Mouse (Mus musculus) hematopoietic stem cell, adult 5-6 weeks (primary cell): ENCODE data around the gene Prdm8. TPM values are rescaled to one million over a fixed set of nuclear protein-coding genes. Genes with fewer than 3 reads are reported as not detected.

Source experiments
- ATAC-seq, 2 experiments: fragments of 125-278 bp in 1 of 2; replicated peaks in 1 of 2; 2 replicates each; pipeline ENCODE4 v1.8.0; 2016 to 2017; ENCODE audit warnings: inconsistent platforms in 2 of 2, mild to moderate bottlenecking in 2 of 2, moderate number of reproducible peaks in 2 of 2, low read depth in 1 of 2, moderate TSS enrichment in 1 of 2; ENCODE audit not compliant: low FRiP score in 2 of 2, poor library complexity in 2 of 2, severe bottlenecking in 2 of 2, insufficient read depth in 1 of 2, low TSS enrichment in 1 of 2
- total RNA-seq: library from RNA; stranded (forward); fragments of 172-1452, 232-1000 nt; gene quantifications from 2 replicates; pipeline ENCODE4 v1.2.3, GENCODE M21; 2017

The Prdm8 gene
- total RNA-seq, result 0.35 TPM in 1 of 2 replicates, not detected in the other

DNA sequence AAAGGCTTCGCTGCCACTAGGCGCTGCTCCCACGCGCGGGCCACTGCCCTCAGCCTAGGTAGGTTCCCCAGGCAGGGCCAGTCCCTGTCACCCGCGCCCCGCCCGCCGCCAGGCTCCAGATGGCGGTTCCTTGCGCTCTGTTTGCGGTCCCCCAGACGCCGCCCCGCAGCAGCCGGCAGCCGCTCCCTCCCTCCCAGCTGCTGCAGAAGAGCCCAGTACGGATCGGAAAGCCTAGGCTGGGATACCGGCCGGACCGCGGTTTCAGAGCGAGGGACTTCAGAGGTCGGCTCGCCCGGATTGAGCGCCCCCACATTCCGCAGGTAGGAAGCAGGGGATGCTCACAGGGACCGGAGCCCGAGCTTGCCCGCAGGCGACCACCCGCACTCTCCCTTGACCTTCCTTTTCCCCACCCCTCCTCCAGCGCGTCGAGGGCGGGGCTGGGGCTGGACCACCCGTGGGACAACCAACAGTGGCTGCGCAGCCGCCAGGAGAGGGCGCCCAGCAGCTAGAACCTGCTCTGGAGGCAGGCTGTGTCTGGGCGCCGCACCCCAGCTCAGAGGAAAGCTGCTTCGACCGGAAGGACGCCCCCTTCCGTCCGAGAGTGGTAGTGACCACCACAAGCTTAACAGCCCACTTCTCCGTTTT is at the start of gene Prdm8:
TSS of gene Prdm8 (plus strand) at position 19 of the 645 bp plus-strand sequence.
- ATAC-seq, result peak; percentile 55 to 59

DNA sequence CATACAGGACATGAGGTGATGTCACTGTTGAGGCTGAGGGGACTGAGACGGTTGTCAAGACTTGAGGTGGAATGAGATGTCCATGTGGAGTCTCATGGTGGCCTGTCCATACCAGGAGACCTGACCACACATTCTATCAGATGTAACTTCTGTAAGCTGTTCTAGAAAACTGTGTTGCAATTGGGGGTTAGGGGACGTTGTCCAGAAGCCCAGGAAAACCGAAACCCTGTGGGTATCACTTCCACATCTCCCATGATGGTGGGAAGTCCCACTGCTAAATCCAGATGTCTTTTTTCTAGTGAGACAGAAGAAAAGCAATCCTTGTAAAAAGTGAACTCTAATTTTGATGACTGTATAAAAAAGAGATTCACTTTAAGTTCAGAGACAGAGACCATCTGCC is 39.9 kb upstream of the Prdm8 start:
- ATAC-seq, result no peak

DNA sequence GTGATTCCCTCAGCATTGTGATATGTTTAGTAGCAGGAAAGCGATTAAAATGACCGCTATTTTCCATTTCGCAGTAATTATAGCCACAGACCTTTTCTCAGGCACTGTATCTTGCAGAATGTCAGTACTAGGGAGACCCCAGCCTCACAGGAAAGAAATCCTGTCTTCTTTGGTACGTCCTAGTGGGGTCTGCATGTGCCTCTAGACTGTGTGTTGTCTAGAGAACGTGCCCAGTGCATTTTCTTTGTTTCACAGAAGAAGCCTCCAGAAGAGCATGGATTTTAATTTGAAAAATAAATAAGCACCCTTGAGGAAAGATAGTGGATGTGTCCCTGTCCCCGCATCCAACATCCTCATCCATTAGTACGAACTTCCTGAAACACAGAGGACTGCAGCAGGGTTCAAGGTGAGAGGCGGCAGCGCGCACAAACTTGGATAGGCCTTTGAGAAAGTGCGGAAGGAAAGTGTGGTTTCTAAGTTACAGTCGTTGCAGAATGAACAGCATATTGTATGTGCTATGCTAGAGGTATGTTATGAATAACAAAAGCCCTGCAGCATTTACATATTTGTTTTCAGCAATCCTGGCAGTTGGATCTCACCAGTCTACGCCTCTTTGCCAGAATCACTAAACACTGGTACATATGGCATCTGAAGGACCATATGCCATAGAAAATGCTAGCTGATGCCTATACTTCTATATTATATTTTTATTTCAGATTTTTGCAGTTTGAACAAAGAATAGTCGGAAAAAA is 28.3 kb upstream of the Prdm8 start:
- no peak for ATAC-seq

DNA sequence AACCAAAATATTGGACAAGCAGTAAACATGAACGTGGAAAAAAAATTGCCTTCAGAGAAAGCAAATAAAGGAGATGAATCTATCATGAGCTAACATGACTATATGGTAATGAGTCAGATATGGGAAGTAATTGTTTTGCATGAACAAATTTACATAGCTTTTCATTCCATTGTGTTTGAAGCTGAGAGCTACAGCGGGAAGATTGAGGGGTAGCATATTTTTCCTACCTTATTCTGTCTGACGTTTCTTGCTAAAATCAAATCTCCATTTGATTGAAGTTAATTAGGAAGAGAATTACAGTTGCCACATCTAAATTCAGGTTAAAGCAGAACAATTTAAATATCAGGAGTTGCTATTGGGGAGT is 27.7 kb upstream of the Prdm8 start:
- ATAC-seq, result no peak

DNA sequence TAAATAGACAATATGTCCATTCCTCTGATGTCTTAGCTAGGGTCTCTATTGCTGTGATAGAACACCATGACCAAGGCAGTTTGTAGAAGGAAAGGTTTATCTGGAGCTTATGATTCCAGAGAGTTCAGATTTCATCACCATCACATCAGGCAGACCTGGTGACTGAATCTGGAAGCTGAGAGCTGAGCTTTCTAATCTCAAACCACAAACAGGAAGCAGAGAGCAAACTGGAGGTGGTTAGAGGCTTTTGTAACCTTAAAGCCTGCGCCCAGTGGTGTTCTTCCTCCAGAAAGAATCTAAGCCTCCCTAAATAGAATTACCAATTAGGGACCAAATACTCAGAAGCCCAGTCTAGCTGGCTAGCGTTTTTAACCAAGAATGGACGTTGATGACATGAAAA is 20.1 kb upstream of the Prdm8 start:
- ATAC-seq, result peak; percentile 95 to 98

DNA sequence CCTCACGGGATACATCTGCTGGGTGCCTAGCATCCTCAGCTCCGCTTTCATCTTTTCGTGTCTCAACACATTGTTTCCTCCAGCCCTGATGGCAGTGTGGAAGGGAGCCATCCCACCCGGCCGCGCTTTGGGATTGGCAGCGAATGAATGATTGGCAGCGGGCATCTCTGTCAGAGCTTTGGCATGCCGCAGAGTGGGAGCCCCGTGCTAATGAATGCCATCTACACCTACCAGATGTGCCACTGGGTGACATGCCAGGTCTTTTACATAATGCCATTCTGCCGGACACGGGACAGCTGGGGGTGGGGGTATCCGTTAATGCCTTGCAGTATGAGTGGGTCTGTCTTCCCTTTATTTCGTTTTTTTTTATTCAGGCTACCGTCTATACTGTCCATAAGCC is 882 bp upstream of the Prdm8 start:
- ATAC-seq, result no peak

DNA sequence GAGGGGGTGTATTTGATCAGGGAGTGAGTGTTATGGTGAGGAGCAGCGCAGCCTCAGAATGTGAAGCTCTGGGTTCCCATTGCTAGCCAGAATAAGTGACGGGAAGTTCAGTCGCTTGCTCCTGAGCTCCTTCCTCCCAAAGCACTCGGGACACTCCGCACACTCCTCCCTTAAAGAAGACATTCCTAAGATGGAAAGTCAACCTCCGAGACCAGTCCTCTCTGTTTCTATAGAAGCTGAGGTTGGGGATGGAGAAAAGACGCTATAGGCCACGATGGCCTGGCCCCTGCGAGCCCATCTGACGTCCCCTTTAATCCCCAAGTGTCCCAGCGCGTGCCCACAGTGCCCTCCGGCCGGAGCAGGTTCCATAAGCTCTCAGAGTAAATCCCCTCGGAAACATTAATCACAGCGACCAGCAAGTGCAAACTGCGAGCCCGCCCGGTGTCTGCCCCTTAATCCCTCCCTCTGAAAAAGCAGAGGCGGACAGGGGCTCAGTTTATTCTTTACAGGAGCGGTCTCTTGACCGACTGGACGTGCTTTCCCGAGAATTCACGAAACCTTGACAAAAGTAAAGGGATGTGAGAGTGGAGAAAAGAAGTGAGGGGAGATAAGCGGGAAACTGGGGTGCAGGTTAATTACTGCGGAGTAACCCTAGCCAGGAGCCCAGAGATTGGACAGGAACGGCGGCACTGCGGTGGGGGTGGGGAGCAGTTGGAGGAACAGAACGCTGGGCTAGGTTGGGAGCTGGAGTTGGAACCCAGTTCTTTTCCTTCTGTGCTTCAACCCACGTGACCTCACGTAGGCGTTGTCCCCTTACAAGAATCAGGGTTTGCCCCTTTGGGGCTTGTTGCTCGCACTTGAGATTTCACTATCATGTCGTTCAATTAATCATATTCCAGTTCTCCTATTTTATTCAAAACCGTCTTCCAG is 1.6 kb downstream of the Prdm8 start:
- no peak for ATAC-seq

DNA sequence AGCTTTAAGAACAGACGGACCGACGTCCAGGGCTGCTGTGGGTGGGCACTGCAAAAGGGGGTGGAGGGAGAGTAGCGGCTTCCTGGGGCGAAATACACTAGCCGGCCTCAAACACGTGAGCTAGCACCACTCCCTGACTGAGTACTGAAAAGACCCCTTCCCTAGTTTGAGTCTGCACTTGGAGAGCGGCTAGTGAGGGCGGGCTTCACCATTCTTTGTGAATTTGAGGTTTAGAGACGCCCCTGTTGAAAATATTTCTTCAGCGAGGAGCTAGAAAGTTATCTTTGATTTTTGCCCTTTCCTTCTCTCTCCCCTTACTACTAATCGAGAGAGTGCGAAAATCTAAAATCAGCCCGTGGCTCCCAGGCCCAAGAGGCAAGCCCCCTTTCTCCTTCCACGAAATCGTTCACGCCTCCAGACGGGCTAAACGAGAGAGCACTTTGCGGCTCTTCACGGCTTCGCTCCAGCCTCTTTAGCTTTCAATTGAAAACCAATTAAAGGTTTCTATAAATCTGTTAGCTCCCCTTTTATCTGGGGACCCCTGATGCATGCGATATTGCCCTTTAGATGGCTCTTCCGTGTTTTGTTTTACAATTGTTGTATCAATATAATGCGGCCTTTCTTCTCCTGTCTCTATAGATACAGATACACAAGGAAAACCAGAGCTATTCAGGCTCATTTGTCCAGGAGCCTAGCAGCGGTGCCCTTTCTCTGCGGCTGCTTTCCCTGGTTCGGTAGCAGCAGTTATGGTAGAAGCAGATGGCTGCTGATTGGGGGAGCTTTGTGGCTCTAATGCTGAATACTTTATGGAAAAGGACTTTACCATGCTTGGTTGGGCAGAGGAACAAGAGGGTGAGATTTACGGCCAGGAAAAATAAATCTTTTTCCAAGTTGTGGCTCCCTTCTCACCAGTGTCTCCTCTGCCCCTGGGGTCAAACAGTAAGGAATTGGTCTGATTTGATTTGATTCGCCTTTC is 2.7 kb downstream of the Prdm8 start:
- ATAC-seq, result no peak

DNA sequence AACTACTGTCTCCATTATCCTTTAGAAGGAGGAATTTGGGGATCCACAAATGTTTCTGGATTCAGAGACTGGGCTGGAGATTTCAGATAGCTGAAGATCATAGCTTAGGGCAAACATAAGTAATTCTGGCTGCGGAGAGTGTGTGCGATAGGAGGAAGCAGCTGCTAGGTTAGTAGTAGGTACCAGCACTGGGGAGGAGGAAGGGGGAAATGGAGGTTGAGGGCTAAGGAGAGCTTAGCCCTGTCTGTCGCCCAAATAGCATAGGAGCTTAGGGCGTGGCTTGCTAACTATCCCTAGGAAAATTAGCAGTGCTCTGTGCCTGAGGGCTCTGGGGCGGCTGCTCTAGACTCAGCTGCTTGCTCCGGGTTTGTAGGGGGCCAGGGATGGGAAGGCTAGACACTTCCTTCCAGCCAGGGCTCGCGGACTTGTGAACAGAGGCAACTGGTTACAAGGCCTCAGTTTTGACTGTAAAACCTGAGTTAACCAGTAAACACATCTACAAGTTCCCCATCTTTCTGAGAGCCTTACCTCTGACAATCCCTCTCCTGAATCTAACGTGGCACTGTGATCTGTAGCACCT is 4.7 kb downstream of the Prdm8 start:
- peak; percentile 46 to 52; a peak in 3 of 4 replicates for ATAC-seq

DNA sequence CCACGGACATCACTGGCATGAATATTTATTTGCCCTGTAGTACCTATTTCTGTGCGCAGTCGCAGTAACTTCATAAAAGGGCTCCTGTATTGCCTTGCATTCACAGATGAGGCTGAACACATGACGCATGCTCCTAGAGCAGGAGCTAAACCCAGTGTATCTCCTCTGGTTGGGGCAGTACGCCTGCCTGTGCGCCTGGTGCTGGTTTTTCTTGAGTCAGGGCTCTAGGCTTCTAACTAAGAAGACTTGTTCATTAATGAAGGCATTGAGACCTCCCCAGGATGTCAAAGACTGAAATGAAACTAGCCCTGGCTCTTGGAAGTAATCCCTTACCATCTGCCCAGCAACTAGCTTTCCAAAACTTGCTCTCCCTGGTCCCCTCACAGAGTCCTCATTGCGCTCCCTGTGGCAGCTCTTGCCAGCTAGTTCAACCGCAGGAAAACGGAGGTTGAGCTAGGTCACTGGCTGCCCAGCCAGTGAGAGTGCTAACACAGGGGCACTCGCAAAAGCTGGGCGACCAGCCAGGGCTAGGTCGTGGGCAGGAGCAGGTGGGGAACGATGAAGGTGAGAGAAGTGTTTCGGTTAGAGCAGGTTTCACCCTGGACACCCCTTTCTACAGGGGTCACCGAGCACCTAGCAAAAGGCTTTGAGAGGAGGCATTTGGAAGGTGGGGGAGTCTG is 5.6 kb downstream of the Prdm8 start:
- peak; percentile 27 to 46 for ATAC-seq

DNA sequence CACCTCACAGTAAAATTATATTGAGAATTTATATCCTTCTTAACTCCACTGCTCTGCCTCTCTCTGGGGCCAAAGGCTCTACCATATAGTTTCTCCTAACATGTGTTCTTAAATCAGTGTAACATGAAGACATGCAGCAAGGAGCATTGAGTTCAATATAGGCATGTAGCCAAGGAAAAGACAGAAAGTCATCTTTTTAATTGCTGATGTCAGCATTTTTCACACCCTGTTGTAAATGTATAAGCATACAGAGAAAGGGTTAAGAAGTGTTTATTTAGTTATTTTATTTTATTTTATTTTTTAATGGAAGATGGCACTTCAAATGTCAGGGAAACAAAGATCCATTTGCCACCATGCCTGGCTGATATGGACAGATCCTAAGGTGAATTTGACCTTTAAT is 6.7 kb downstream of the Prdm8 start:
- ATAC-seq, result no peak

DNA sequence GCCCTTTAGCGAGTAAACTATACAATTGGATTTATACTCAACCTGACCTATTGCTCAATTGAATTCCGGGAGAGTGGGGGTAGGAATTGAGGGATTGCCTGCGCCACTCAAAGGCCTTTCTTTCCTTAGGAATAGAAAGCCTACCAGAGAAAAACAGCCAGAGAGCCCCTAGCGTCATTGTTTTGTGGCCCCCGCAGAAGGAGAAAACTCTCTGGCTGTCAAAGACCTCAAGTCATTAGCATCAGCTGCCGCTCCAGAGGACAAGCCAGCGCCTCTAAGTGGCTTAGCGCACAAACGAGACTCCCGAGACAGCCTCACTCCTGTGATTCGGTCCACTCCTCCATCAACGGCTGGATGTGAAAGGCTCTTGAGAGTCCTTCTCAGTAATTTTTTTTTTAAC is 12.6 kb downstream of the Prdm8 start:
- no peak for ATAC-seq

DNA sequence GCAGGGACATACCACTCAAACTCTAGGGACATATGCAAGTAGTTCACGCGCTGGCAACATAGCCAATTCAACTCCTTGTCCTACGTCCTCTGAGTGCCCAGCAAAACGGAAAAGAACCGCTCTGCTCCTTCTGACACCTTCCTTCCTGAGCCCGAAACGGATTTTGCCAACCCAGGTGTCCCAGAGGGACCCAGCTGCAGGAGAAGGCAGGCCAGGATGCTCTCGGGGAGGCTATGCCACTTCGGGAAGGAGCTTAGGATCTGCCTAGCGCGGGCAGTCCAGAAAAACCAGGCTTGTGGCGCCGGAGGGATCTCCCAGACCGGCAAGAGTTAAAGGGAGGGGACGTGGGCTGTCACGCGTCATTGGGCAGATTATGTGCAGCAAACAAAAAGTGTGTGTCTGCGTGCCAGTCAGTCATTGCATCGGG is 13.5 kb downstream of the Prdm8 start:
- ATAC-seq, result peak in 1 of 2 experiments; percentile 2; a peak in 1 of 4 replicates

DNA sequence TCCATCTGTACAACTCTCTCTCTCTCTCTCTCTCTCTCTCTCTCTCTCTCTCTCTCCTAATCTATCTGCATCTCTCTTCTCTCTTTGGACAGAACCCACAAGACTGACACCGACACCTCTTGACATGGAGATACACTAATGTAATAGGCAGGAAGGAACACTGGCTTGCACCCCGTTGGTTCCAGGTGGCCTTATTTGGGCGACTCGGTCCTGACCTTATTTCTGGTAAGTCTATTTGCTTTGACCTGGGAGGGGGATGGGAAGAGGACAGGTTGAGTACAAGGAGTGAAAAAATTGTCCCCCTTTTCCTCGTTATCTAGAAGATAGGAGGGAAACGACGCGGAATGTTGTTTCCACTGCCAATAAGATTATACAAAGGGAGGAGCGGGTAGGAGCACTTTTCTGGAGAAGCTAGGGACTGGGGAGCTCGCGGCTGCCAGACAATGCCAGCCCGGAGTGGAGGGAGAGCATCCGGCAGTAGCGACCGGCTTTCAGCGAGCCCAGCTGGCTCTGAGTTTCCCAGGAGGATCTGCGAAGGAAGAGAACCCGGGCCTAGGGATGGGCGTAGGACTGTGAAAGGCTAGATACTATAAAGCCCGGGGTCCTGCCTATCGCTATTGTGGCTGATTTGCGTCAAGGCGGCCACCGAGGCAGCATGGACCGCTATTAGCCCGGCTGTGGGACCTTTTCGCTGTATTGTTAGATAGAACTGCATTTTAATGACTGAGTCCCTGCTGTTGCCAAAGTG is 14.1 kb downstream of the Prdm8 start:
- no peak for ATAC-seq

DNA sequence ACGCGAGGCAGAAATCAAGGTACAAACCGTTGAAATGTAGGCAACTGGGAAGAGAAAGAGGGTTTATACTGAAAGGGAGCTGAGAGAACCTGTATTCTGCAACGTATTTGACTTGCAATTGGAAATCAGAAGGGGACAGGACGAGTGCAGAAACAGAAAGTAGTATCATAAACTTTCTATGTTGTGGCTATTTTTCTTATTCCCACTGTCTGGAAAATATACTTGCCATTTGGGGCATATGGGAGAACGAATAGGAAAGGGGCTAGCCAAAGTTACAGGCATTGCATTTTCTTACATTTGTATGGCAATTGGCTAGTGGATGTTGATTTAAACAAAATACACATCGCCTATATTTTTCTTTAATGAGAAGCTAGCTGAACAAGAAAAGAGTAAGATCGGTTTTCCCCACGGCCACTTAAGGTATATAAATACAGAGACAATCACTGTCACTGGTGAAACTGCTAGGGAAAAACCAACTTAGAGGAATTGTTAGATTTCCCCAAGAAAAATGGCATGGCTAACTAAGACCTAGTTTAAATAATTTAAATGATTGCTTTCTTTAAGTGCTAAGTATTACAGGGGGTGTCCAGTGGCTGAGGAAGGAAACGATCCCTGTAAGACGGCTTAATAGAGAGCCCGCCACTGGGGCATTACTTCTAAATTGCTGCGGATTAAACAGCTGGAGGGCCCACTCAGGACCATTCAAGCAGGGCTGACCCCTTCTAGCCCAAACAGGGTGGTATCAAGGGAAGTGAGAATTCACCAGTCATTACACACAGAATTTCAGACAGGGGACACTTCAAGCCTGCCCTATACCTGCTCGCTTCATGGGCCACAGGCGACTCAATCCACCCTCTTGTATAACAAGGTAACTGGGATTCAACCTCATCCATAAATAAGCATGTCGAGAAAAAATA is 14.9 kb downstream of the Prdm8 start:
- ATAC-seq, result no peak
